Mouse (Mus musculus): Measurements from ENCODE around the gene Ggt6. TPM values are rescaled to one million over a fixed set of nuclear protein-coding genes. Genes with fewer than 3 reads are reported as not detected.

Ggt6 gene
- total RNA-seq (2021), result 3.7 and 4.4 TPM in 2 replicates
- long read RNA-seq, partial matches to known transcripts, result 2 of 12 reads
- long read RNA-seq, other reads (novel, unspliced or antisense), result 5 of 12 reads

DNA sequence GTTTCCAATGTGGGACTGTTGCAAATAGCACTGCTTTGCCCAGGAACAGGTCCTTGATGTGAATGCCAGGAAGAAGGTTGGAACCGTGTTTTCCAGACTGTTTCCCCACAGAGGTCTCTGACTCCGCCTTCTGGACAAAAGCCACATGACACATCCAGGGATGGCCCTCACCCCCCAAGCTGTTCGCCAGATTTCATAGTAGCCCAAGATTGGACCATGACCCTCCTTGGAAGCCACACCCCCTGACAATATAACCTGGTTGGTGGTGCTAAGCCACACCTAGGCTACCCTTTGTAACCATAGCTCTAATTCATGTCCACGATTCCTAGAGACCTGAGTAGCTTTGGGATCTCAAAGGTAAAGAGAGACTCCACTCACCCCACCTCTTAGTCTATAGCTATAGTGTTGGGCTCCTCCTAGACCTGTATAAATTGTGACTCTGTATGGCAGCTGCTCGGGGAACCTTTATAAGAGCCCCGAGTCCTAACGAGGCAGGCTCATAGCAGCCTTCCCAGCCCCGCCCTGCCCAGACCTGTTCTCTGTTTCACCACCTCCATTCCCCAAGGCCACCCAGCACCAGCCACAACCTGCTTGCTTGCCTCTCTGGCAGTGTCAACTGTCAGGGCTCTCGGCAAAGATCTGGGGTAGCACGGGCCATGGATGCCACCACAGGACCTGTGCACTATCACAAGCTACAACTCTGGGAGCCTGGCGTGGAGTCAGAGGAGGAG, at the start of gene Ggt6:
Gene Ggt6, plus strand, starts transcription at position 564 of the 731 bp plus-strand sequence.
- DNase-seq, result peak; percentile 55

DNA sequence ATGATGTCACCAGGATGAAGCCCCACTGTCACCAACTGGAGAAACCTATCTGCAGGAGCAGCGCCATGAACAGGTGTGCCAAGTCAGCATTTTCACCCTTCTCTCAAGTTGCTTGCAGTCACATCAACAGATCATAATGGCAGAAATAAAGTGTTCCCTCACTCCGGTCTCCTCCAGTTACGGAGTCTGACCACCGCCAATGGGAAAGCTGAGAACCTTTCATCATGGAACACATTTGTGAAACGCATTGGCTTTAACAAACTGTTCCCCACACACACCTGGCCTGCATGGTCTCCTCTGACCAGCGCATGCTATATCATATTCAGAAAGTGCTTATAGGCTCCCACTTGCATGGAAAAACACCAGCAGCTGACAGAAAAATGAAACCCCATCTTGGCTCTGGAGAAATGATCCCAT, 47.2 kb upstream of the Ggt6 start:
- no peak for DNase-seq

DNA sequence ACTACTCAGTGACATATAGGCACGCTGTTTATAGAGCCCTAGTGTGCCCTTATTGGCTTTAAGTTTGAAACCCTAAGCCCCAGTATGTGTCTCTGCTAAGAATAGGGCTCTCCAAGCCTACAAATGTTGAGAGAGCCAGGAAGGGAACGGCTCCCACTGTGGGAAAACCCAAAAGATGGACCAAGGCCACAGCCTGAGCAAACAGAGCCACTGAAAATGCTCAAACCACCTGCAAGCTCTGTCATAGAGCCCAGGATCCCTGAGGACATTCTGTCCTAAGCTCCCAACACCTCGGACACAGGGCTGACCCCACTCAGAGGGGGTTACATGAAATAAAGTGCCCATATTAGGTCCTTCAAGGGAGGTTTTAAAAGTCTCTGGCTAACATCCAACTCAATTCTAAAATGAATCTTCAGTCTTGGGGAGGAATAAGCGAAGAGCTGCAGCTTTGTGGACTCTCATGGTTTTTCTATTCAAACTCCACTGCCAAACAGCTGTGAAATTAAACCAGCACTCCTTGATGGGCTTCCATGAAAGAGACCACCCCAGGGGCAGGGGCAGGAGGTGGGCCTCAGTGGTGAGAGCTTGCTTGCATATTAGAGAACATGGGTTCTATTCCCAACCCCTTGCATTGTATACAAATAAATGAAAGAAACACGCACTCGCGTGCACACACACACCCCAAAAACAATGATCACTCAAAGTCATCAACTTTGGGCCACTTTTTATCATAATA, 45.8 kb upstream of the Ggt6 start:
- DNase-seq, result no peak

- no peak for DNase-seq
These were observed 44.1 kb upstream of the Ggt6 start for GRCm38 (mm10) chr11:72391181-72391580.

- DNase-seq, result no peak
These were observed 42.1 kb upstream of the Ggt6 start for GRCm38 (mm10) chr11:72393243-72393642.

DNA sequence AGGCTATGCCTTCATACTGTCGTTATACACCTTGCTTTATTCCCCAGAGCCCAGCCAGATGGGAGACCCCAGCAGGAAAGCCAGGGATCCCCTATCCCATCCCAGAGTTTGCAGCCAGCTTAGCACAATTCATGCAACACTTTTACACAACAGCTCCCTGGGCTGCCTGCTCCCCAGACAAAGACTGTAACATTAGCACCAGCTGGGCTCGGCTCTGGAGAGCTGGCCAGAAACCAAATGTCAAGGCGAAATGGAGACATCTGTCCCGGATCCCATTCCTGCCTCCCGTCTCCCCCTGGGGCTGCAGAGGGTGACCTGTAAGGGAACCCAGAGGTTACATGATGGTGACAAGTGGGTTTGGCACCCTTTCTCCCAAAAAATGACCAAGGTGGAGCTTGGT, 41.7 kb upstream of the Ggt6 start:
- peak; percentile 66 for DNase-seq

DNA sequence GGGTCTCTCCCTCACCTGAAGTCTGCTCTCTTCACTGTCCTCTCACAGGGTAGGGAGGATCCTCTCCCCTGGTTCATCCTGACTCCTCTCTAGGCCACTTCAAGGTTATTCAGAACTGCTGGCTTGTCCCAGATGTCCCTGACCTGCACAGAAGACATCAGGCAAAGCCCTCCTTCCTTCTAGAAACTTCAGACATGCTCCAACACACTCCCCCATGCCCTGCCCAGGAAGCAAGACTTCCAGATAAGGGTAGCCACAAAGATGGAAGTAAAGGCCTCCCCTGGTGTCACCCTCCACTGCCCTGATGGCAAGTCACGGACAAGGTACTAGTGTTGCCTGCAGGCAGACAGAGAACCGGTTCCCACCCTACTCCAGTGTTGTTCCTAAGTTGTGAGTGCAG, 40.6 kb upstream of the Ggt6 start:
- DNase-seq, result no peak

DNA sequence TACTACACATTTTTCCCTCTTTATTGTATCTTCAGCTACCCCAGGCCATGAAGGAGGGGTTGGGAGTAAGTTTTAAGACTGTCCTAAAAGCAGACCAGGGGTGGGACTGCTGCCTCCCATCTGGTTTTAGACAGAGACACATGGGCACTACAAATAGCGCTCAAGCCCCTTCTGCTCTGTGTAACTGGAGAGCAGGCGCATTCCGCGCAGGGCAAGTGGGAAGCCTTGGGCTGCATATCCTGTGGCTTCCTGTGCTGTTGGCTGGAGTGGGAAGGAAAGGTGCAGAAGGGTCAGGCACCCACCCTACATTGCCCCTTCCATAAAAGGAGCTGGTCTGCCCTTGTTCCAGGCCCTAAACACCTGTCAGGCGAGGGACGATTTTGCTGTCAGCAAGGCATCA, 39.7 kb upstream of the Ggt6 start:
- no peak for DNase-seq

DNA sequence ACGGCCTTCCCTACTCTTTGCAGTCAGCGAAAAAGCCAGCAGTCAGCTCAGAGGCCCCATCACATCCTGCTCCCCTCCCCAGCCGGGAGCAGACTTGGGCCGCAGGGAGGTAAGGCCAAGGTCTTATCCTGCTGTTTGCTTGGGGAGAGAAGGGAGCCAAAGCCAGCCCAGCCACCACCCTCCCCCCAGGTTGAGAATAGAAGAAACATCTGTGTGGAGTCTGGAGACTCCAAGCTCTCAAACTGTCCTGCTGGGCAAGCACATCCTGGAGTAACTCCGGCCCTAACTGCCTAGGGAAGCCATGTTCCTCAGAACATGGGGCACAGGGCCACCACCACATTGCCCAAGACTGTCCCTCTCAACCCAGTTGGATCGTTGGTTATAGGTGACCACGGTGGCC, 38.7 kb upstream of the Ggt6 start:
- DNase-seq, result no peak

- peak; percentile 66 for DNase-seq
These were observed 38.3 kb upstream of the Ggt6 start for GRCm38 (mm10) chr11:72397072-72397471.

GRCm38 (mm10) chr11:72397811-72398525, 37.4 kb upstream of the Ggt6 start:
- DNase-seq, result no peak

GRCm38 (mm10) chr11:72401068-72401467, 34.3 kb upstream of the Ggt6 start:
- DNase-seq, result no peak

DNA sequence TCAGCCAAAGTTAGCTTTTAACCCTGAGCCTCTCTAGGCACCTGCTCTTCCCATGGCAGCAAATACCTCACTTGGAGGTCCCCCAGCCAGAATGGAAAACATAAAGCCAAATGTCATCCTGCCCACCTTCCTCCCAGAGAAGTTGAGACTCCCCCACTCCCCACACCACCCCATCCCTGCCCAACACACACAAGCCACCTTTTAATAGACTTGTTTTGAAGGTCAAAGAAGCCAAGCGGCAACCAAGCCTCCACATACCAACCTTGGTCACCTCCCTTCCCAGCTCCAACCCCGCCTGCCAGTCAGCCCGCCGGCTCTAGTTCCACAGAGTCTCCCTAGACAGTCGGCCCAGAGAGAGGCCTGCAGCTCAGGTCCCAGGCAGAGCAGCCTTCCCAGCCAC, 33.3 kb upstream of the Ggt6 start:
- no peak for DNase-seq

- no peak for DNase-seq
These were observed 32.4 kb upstream of the Ggt6 start for GRCm38 (mm10) chr11:72402969-72403368.

DNA sequence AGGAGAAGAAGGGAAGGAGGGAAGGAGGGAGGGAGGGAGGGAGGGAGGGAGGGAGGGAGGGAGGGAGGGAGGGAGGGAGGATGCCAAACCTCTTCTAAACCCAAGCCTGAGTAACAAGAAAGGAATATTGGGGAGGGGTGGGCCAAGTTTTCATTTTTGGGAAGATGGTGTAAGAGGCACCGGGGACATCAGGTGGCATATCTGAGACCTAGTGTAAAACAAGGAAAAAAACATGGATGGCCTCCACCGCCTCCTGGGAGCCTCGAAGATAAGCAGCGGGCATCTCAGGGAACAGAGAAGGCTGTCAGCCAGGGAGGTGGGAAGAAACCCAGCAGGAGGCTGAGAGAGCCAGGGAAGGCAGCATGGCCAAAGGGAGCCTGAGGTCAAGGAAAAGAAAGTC, 29.8 kb upstream of the Ggt6 start:
- DNase-seq, result no peak

GRCm38 (mm10) chr11:72406079-72406675, 29.1 kb upstream of the Ggt6 start:
- no peak for DNase-seq

GRCm38 (mm10) chr11:72407081-72407480, 28.2 kb upstream of the Ggt6 start:
- no peak for DNase-seq

GRCm38 (mm10) chr11:72407574-72407973, 27.8 kb upstream of the Ggt6 start:
- no peak for DNase-seq

DNA sequence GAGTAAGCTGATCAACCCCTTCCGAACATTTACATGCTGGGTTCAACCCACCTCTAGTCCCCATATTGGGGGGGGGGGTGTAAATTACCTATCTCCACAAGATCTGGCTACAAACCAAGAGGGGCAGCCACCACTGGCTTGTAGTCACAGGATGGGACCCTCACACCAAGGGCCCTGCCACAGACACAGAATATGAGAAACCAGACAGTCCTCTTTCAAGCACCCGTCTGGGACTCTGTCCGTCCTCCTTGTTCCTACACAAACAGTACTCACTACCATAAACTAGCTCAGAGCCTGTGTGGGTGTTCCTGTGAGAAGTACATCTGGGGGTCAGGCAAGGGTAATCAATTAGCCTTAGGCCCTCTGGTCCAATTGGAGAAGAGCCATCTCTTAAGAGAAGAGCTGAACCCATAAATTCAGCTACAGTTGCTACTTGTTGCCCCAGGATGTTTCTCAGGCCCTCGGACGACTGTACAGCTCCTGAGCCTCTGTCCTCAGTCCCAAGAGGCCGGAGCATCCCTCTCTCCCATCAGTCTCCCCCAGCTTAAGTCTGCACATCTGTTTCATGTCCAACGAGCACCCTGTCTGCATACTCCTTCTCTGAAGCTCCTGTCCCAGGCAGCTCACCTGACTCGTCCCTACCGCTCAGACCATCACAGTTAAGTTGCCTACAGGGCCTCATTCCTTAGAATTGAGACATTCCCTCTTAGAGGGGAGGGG, 26.7 kb upstream of the Ggt6 start:
- DNase-seq, result no peak

- no peak for DNase-seq
These were observed 25.5 kb upstream of the Ggt6 start for GRCm38 (mm10) chr11:72409649-72410385.

DNA sequence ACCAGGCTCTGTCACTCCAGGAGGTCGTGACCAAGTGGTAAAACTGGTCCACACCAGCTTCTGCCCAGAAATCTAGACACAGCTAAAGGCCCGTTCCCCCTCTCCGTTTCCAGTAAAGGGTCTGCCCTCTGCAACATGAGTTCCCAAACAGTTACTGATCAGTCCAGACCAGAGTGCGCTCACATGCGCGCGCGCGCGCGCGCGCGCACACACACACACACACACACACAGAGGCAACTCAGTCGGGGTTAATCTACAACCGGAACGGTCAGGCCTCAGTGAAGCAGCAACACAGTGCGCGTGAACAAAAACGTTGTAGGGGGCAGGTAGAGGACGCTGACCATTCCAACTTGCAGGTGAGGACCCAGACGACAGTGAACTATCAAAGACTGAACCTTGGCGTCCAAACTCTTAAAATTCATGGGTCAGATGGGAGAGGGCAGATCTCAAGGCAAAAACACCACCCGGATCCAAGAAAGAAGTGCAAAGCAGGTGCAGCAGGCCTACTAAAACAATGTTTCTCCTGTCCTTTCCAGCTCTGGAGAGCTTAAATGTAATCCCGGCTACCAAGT, 24.7 kb upstream of the Ggt6 start:
- no peak for DNase-seq
